Mouse (Mus musculus) spleen, adult 2 months (tissue): ENCODE data around the gene Usp36.

Experiments
- CTCF ChIP-seq: fragments of 200-500 bp; IDR thresholded peaks from 2 replicates; pipeline ENCODE4 v1.5.1; 2011; ENCODE audit warnings: mild to moderate bottlenecking, inconsistent platforms; ENCODE audit not compliant: insufficient read depth, insufficient read length, insufficient replicate concordance; ENCODE audit errors: extremely low read depth
- POLR2A ChIP-seq: fragments of 200-500 bp; IDR thresholded peaks from 2 replicates; pipeline ENCODE4 v1.6.1; 2011; ENCODE audit warnings: low read depth, low read length, inconsistent platforms

- no peak for TF ChIP-seq POLR2A
- peak; percentile 73; the same call in 1 of the 2 replicates for TF ChIP-seq CTCF
Measured at GRCm38 (mm10) chr11:118317129-118317528, 27.1 kb upstream of the Usp36 start.
